7 mouse cellular contexts compared by ENCODE assay signal in the genomic region with DNA sequence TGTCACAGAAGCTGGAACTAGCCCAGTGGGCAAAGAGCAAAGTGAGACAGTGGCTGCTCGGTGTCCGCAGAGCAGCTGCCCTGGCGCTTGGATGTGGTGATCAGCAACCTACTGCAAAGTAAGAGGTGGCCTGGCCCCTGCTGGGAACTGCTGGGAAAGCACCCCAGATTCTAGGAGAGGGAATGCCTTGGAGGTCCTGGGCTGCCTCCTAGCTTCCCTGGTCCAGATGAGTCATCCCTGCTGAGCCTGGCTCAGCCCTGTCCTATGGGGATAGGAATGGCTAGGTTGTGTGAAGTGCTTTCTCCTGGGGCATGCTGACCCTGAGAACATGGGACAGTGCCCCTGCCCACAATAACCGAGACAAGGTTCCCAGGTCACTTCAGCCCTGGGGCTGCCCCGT.
A peak's percentile ranks its signal among the peaks of the same experiment; 100 is the strongest.
DNase-seq lines count a peak whose midpoint lies in the region; ATAC-seq and TF ChIP-seq lines count a peak whose summit lies in the region.

No protein-coding gene starts in this region.

- H3K27me3 ChIP-seq in heart, adult 2 months (ENCODE audit: control insufficient read depth, insufficient read depth, low read length) = no peaks in the 10 kb centered on the region
- H3K27me3 ChIP-seq in kidney, embryonic 16.5 days (ENCODE audit: insufficient read depth, low read length) = no peaks in the 10 kb centered on the region
- H3K27me3 ChIP-seq in stomach, embryonic 16.5 days (ENCODE audit: control insufficient read depth, insufficient read depth, low read length) = no peaks in the 10 kb centered on the region

- 53% methylated on average over 5 of the region's 5 CpGs for WGBS in heart, adult 2 months
- 66% methylated on average over 5 of the region's 5 CpGs for WGBS in kidney, embryonic 16.5 days
- 58% methylated on average over 5 of the region's 5 CpGs for WGBS in stomach, embryonic 16.5 days

- no peak overlapping the region for H3K27ac ChIP-seq in heart, adult 2 months
- H3K27ac ChIP-seq in kidney, embryonic 16.5 days (ENCODE audit: low read length) = peak overlapping the region; percentile 26; the same call in 1 of the 2 replicates
- no peak overlapping the region for H3K27ac ChIP-seq in stomach, embryonic 16.5 days (ENCODE audit: low read length)

- H3K4me3 ChIP-seq in heart, adult 2 months = no peak overlapping the region
- no peak overlapping the region for H3K4me3 ChIP-seq in kidney, embryonic 16.5 days (ENCODE audit: low read length)
- H3K4me3 ChIP-seq in stomach, embryonic 16.5 days (replicated peaks; ENCODE audit: low read length) = no peak overlapping the region

- peak; percentile 73 for TF ChIP-seq CTCF in heart, adult 2 months (IDR thresholded peaks at IDR 0.05)

- DNase-seq in testis, postnatal 10 days (ENCODE audit: low spot score) = peak; percentile 69
- DNase-seq in testis, postnatal 14 days (ENCODE audit: low spot score) = no peak
- DNase-seq in heart, adult 2 months = peak; percentile 68 to 77
- no peak for DNase-seq in spleen, postnatal 14 days (ENCODE audit: low spot score in 2 of 2)

- TF ChIP-seq EP300 in heart, adult 2 months (IDR thresholded peaks at IDR 0.05; ENCODE audit: insufficient read depth, low read depth, low read length) = peak; percentile 46; the same call in 1 of the 2 replicates

- peak; percentile 67 for ATAC-seq in kidney, embryonic 16.5 days (ENCODE audit: low FRiP score, low TSS enrichment)
- ATAC-seq in stomach, embryonic 16.5 days (ENCODE audit: insufficient read depth, low FRiP score) = peak; percentile 51; the same call in 1 of the 2 replicates
- no peak for ATAC-seq in erythroblast, adult 5-6 weeks (replicated peaks; ENCODE audit: low FRiP score, poor library complexity, severe bottlenecking)

- no peaks in the 10 kb centered on the region for H3K79me2 ChIP-seq in heart, adult 2 months (replicated peaks; ENCODE audit: control insufficient read depth, insufficient read depth, low read length)

- H3K36me3 ChIP-seq in heart, adult 2 months (ENCODE audit: control insufficient read depth, insufficient read depth, low read length) = 0 out of 2 replicates have a peak, but pooled peaks cover 1% of the 10 kb centered on the region
- no peaks in the 10 kb centered on the region for H3K36me3 ChIP-seq in kidney, embryonic 16.5 days (ENCODE audit: insufficient read depth, low read length)
- no peaks in the 10 kb centered on the region for H3K36me3 ChIP-seq in stomach, embryonic 16.5 days (ENCODE audit: control insufficient read depth, insufficient read depth, low read length)

- TF ChIP-seq POLR2A in heart, adult 2 months (IDR thresholded peaks at IDR 0.05; ENCODE audit: insufficient read depth, low read depth, low read length) = no peak

- peaks cover 15% of the 10 kb centered on the region for H3K4me1 ChIP-seq in heart, adult 2 months (ENCODE audit: control insufficient read depth, insufficient read depth, low read length)
- H3K4me1 ChIP-seq in kidney, embryonic 16.5 days (ENCODE audit: insufficient read depth, low read length) = peaks cover 21% of the 10 kb centered on the region
- H3K4me1 ChIP-seq in stomach, embryonic 16.5 days (ENCODE audit: control insufficient read depth, insufficient read depth, low read length) = peaks cover 6% of the 10 kb centered on the region; the same call in 1 of the 2 replicates

- H3K9ac ChIP-seq in heart, adult 2 months (ENCODE audit: low read depth, low read length) = 0 out of 2 replicates have a peak overlapping the region, but pooled peaks have one; percentile 2
- H3K9ac ChIP-seq in kidney, embryonic 16.5 days (replicated peaks; ENCODE audit: low read length) = no peak overlapping the region
- no peak overlapping the region for H3K9ac ChIP-seq in stomach, embryonic 16.5 days (ENCODE audit: low read length)

- intact Hi-C loops in heart, adult 2 months (cut with DNase I) = no loop called here

- no peak overlapping the region for H3K4me2 ChIP-seq in kidney, embryonic 16.5 days (replicated peaks; ENCODE audit: low read depth, low read length)
- no peak overlapping the region for H3K4me2 ChIP-seq in stomach, embryonic 16.5 days (ENCODE audit: low read depth, low read length)

- no peaks in the 10 kb centered on the region for H3K9me3 ChIP-seq in kidney, embryonic 16.5 days (ENCODE audit: low read length)
- H3K9me3 ChIP-seq in stomach, embryonic 16.5 days (replicated peaks; ENCODE audit: control insufficient read depth, low read length) = no peaks in the 10 kb centered on the region

Comparison
In these comparisons a context has a peak if more than half of its experiments do, and no peak if none do; other contexts are left out.
1. DNase-seq: peak in testis, postnatal 10 days (single experiment) and heart, adult 2 months (2 of 2); none in testis, postnatal 14 days (single experiment) and spleen, postnatal 14 days (0 of 2).